Mouse (Mus musculus) heart, postnatal 25 days (tissue): Measurements from ENCODE around the gene Ergic1. TPM values are rescaled to one million over a fixed set of nuclear protein-coding genes. Genes with fewer than 3 reads are reported as not detected.

ENCODE experiments used
- microRNA-seq: library from miRNA; unstranded; fragments of <30 nt; microRNA quantifications from one replicate; pipeline ENCODE4 v1.2.0, GENCODE M21; 2022
- total RNA-seq, 2 experiments: library from RNA; stranded (reverse); gene quantifications; 2 replicates each; pipeline ENCODE4 v1.2.3; 2021

The Ergic1 gene
- total RNA-seq, 2 experiments from 2014 or later: 54.2 to 58.4 TPM

Small RNA genes lying within 50 kb of the gene (microRNA-seq; reads per million reads assigned to microRNA genes)
- not detected for gene Gm22420

Other genes starting within 250 kb of the Ergic1 start
- gene Neurl1b, start 146.7 kb upstream of the Ergic1 start, total RNA-seq: 1 to 10 TPM; 4.7 to 6.3 TPM
- 10 to 100 TPM; 44.8 to 66.4 TPM for gene Dusp1, start 639 bp downstream of the Ergic1 start, total RNA-seq
- 10 to 100 TPM; 64.5 to 66.4 TPM for gene Atp6v0e, start 101.7 kb downstream of the Ergic1 start, total RNA-seq
- gene Crebrf, start 154.2 kb downstream of the Ergic1 start, total RNA-seq: 10 to 100 TPM; 65.4 to 72.4 TPM
- gene Bnip1, start 219.6 kb downstream of the Ergic1 start, total RNA-seq: 10 to 100 TPM; 26.3 to 28.3 TPM